Mouse (Mus musculus) intestine, embryonic 15.5 days (tissue): Measurements from ENCODE around the gene Tgm2. TPM values are rescaled to one million over a fixed set of nuclear protein-coding genes. Genes with fewer than 3 reads are reported as not detected.

ENCODE experiments used
- ATAC-seq: fragments of 200-750 bp; cut with Nextera tagmentation; 2 replicates; pipeline ENCODE4 v1.8.0; 2017; ENCODE audit warnings: moderate TSS enrichment, moderate library complexity
- H3K27ac ChIP-seq: fragments of 300-500 bp; sonication (generic); 2 replicates; pipeline ENCODE4 v1.5.1; 2015; ENCODE audit warnings: mild to moderate bottlenecking, inconsistent platforms
- H3K27me3 ChIP-seq: fragments of 300-500 bp; sonication (generic); replicated peaks from 2 replicates; pipeline ENCODE4 v1.6.1; 2015; ENCODE audit warnings: inconsistent platforms
- H3K36me3 ChIP-seq: fragments of 300-500 bp; sonication (generic); 2 replicates; pipeline ENCODE4 v1.6.1; 2015; ENCODE audit warnings: inconsistent platforms
- H3K4me1 ChIP-seq: fragments of 300-500 bp; sonication (generic); replicated peaks from 2 replicates; pipeline ENCODE4 v1.6.1; 2015; ENCODE audit warnings: inconsistent platforms
- H3K4me2 ChIP-seq: fragments of 300-500 bp; sonication (generic); replicated peaks from 2 replicates; pipeline ENCODE4 v1.6.1; 2015; ENCODE audit warnings: mild to moderate bottlenecking, inconsistent platforms
- H3K4me3 ChIP-seq: fragments of 300-500 bp; sonication (generic); replicated peaks from 2 replicates; pipeline ENCODE4 v1.5.1; 2015; ENCODE audit warnings: inconsistent platforms
- H3K9ac ChIP-seq: fragments of 300-500 bp; sonication (generic); 2 replicates; pipeline ENCODE4 v1.6.1; 2015; ENCODE audit warnings: inconsistent platforms
- H3K9me3 ChIP-seq: fragments of 300-500 bp; sonication (generic); 2 replicates; pipeline ENCODE4 v1.6.1; 2016; ENCODE audit warnings: inconsistent platforms
- WGBS: fragments of 180-500 bp; shearing (Covaris S2); methylation state at CpG from one replicate; pipeline ENCODE4 v1.1.7; 2015; 5-methylcytosine and 5-hydroxymethylcytosine counted together
- polyA plus RNA-seq: library from polyadenylated mRNA; unstranded; fragments of >200 nt; fragmentation: Nextera tagmentation; extraction: Ambion mirVana; gene quantifications from 2 replicates; pipeline ENCODE4 v1.2.1, GENCODE M21; 2015

The Tgm2 gene
- polyA plus RNA-seq, 1 experiment from 2014 or later = 83.4 TPM

DNA sequence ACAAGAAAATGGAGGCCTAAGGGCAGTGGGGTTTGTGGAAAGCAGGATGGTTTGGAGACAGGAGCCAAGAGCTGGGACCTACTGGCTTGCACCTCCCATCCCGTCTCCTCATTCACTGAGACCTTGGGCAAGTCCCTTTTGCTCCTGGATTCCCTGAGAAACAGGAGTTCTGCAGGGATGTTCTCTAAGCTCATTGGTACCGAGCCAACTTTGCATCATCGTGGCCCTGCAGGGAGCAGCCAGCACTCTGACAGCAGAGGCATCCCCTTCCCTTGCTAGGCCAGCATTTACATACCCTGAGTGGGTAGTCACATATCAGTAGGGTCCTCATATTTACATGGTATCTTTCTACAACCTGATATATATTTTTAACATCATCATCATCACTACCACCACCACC lies 25.4 kb downstream of the Tgm2 start:
- Histone ChIP-seq H3K27ac (no peak overlapping the region), H3K9me3 (no peaks in the 10 kb centered on the region), H3K4me3 (no peak overlapping the region), H3K4me2 (no peak overlapping the region), H3K36me3 (peaks cover 25% of the 10 kb centered on the region), H3K4me1 (peaks cover 24% of the 10 kb centered on the region), H3K27me3 (no peaks in the 10 kb centered on the region), H3K9ac (no peak overlapping the region)
- no peak for ATAC-seq
- WGBS = 84% methylated on average over 3 of the region's 3 CpGs

DNA sequence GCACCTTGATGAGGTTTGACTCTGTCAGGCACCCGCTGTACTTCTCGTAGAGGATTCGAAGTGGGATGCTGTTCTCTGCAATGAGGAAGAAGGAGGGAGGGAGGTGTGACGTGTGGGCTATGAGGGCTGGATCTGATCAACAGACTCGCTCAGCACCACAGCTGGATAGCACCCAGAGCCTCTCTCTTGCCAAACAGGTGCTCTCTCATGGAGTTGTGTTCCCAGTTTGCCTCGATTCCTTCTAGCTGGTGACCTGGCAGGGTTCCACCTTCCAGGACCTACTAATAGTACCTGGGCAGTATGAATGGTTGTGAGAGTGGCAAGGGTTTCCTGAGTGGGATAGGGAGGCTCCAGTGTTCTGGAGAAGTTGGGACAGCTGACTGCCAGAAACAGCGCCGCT lies 26.0 kb downstream of the Tgm2 start:
- WGBS = 86% methylated on average over 8 of the region's 8 CpGs
- Histone ChIP-seq H3K4me3 (no peak overlapping the region), H3K4me1 (peaks cover 27% of the 10 kb centered on the region), H3K27ac (no peak overlapping the region), H3K27me3 (no peaks in the 10 kb centered on the region), H3K36me3 (peaks cover 24% of the 10 kb centered on the region), H3K4me2 (no peak overlapping the region), H3K9me3 (no peaks in the 10 kb centered on the region), H3K9ac (no peak overlapping the region)
- ATAC-seq = no peak

DNA sequence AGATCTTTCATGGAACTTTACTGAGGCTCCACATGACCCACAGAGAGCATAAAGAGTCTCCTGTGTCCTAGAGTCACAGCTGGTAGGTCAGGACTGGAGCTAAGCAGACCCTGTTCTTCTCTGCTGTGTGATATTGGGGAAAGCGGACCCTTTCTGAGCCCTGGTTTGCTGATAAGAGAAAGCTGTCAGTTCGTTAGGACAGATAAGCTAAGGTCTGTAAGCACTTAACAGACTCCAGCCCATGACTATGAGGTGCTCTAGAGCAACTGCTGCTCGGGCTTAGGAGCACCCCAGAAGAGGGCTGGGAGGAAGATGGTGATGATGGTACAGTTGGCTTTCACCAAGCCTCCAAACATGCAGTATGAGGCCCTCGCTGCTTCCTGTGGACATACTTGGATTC lies 27.1 kb downstream of the Tgm2 start:
- H3K9ac ChIP-seq = no peak overlapping the region
- H3K9me3 ChIP-seq = no peaks in the 10 kb centered on the region
- peaks cover 22% of the 10 kb centered on the region for H3K36me3 ChIP-seq
- WGBS = 77% methylated on average over 4 of the region's 4 CpGs
- H3K27me3 ChIP-seq = no peaks in the 10 kb centered on the region
- H3K4me3 ChIP-seq = no peak overlapping the region
- H3K27ac ChIP-seq = no peak overlapping the region
- no peak for ATAC-seq
- peaks cover 36% of the 10 kb centered on the region for H3K4me1 ChIP-seq
- no peak overlapping the region for H3K4me2 ChIP-seq

DNA sequence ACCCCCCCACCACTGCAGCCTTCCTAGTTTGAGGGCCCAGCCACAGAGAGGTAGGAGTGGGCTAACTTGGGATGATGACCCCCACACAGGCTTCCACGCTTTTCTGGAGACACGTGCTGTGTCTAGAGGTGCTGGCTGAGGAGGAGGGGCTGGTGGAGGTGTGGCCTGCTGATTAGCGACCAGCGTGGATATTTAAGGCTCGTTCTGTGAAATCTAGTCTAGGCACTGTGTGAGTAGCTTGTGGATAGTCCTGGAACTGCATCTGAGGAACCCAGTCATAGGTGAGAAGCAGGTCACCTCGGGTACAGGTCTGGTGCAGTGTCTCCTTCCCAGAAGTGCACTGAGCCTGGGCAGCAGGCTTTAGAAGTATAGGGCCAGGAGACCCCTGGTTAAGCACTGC lies 29.6 kb downstream of the Tgm2 start:
- Histone ChIP-seq H3K27ac (0 out of 2 replicates have a peak overlapping the region, but pooled peaks have one; percentile 9), H3K36me3 (peaks cover 16% of the 10 kb centered on the region), H3K27me3 (no peaks in the 10 kb centered on the region), H3K9ac (no peak overlapping the region), H3K4me1 (peaks cover 32% of the 10 kb centered on the region), H3K4me3 (no peak overlapping the region), H3K9me3 (no peaks in the 10 kb centered on the region), H3K4me2 (no peak overlapping the region)
- 34% methylated on average over 6 of the region's 6 CpGs for WGBS
- ATAC-seq = no peak

DNA sequence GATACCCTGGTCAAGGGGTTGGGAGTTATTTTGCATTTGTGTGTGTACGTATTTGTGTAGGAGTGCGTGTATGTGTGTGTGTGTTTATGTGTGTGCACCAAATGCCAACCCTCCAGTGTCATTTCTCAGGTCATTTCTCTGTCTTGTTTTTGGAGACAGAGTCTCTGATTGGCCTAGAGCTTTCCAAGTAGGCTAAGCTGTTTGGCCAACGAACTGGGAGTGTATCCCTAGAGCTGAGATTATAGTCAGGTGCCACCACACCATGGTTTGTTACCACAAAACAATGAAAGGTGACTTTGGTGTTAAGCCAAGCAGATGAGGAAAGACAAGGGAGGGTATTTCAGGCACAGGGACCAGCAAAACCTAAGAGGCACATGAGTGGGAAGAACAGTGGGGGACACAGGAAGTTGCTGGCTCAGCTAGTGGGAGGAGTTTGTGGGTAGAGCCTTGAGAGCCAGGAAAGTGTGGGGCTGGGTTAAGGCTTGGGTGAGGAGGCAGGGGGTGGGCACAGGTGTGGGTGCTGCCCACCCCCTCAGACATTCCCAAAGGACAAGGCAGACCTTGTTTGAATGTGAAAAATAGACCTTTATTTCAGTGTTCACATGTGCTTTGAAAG lies 30.3 kb downstream of the Tgm2 start:
- no peak for ATAC-seq
- no peak overlapping the region for H3K4me2 ChIP-seq
- 90% methylated on average over 3 of the region's 3 CpGs for WGBS
- H3K36me3 ChIP-seq = peaks cover 16% of the 10 kb centered on the region
- H3K9me3 ChIP-seq = no peaks in the 10 kb centered on the region
- 0 out of 2 replicates have a peak overlapping the region, but pooled peaks have one; percentile 9 for H3K27ac ChIP-seq
- no peak overlapping the region for H3K4me3 ChIP-seq
- no peak overlapping the region for H3K9ac ChIP-seq
- H3K27me3 ChIP-seq = no peaks in the 10 kb centered on the region
- H3K4me1 ChIP-seq = peaks cover 29% of the 10 kb centered on the region

DNA sequence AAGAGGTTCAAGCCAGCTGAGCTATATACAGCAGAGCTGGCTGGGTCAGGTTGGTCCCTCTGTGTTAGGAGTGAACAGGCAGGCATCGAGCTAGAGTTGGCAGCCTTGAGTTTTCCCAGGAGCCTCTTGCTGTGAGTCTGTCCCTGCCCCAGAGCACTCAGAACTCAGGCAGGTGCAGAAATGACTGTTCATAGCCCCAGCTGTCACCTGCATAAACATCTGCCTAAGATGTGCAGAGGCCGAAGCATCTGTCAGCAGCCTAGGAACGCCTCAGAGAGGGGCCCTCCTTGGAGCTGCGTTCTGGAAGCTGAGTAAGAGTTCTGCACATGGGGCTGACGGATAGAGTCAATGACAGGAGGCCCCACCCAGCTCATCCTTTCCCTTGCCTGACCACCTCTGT lies 31.3 kb downstream of the Tgm2 start:
- Histone ChIP-seq H3K4me2 (no peak overlapping the region), H3K9me3 (no peaks in the 10 kb centered on the region), H3K4me1 (peaks cover 30% of the 10 kb centered on the region), H3K27me3 (no peaks in the 10 kb centered on the region), H3K27ac (0 out of 2 replicates have a peak overlapping the region, but pooled peaks have one; percentile 6), H3K9ac (no peak overlapping the region), H3K36me3 (peaks cover 13% of the 10 kb centered on the region; the same call in 1 of the 2 replicates), H3K4me3 (no peak overlapping the region)
- 27% methylated on average over 5 of the region's 5 CpGs for WGBS
- no peak for ATAC-seq

DNA sequence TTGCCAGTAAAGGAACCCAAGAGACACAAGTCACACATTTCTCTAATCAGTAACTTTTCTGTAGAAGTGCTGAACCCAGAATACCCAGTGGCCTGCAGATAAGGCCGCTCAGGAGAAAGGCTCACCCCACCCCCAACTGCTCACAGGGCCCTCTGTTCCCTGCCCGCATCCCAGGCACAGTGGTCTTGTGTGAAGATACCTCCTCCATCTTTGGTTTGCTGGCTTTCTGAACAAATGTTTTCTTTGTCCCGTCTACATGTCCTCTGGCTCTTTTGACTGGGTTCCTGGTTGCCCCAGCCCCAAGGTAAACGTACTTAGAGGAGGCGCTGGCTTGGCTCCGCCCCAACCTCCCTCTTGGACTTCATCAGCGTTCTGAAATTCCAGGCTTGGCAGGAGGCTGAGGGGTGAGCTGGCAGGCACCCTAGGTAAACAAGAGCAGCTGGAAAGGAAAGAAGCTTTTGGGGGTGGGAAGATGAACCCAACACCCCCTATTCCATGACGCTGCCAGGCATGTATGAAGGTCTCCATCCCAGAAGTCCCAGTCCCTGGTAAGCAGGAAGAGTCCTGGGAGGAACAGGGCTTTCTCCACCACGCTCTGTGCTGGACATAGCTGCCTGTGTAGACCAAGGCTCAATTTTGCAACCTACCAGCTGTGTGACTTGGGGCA lies 32.5 kb downstream of the Tgm2 start:
- H3K4me2 ChIP-seq = peak overlapping the region; percentile 52
- no peak overlapping the region; the same call in 1 of the 2 replicates for H3K9ac ChIP-seq
- peak; percentile 90 for ATAC-seq
- no peak overlapping the region for H3K4me3 ChIP-seq
- H3K27ac ChIP-seq = peak overlapping the region; percentile 79
- WGBS = 18% methylated on average over 9 of the region's 9 CpGs
- peaks cover 38% of the 10 kb centered on the region for H3K4me1 ChIP-seq
- no peaks in the 10 kb centered on the region for H3K9me3 ChIP-seq
- peaks cover 13% of the 10 kb centered on the region; the same call in 1 of the 2 replicates for H3K36me3 ChIP-seq
- no peaks in the 10 kb centered on the region for H3K27me3 ChIP-seq

DNA sequence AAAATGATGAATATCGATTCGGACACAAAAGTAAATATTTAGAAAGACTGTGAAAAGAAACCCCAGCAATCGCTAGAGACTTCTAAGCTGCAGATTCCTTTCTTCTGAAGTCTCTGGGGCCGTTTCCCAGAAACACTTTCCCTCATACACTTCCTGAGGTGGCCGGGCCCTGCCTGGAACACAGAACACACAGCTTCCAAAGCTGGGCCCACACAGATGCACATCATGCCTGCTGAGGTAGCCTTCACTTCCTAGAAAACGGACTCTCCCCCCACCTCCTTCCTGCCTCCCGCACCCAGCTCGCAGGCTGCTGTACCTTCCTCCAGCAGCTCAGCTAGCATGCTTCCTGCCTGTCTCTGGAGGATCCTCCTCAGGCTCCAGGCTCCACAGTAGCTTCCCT lies 36.7 kb downstream of the Tgm2 start:
- H3K27ac ChIP-seq = peak overlapping the region; percentile 91
- no peaks in the 10 kb centered on the region for H3K9me3 ChIP-seq
- no peak overlapping the region for H3K4me2 ChIP-seq
- no peak overlapping the region for H3K9ac ChIP-seq
- no peaks in the 10 kb centered on the region for H3K27me3 ChIP-seq
- no peak overlapping the region for H3K4me3 ChIP-seq
- H3K36me3 ChIP-seq = no peaks in the 10 kb centered on the region
- ATAC-seq = 0 out of 2 replicates have a peak, but pooled peaks have one; percentile 6
- WGBS = 15% methylated on average over 8 of the region's 8 CpGs
- peaks cover 40% of the 10 kb centered on the region for H3K4me1 ChIP-seq

DNA sequence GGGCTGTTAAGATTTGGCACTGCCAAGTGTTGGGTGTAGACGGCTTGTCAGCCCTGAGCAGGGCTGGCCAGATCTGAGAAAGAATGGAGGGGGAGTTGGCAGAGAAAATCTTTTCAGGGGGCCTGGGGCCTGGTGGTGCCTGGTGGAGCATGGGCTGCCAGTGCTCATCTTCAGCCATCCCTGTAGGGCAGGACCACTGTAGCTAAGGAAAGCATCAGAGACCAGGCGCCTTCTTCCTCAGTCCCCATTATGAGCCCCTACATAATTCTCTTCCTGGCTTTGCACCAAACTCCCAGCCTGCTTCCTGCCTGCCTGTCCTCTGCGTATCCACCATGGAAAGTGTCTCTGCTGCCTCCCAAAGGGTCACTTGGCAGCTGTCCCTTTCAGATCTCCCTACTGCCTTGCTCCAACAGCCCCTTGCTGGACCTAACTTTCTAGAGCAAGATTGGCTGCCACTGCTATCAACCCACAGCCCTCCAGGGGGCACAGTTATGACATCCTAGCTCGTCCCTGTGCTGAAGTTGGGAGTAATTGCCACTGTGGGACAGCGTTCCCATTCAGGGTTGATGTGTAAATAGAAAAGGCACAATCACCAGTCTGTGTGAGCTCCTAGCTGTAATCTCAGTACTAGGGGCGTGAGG lies 39.2 kb downstream of the Tgm2 start:
- Histone ChIP-seq H3K4me2 (no peak overlapping the region; the same call in 1 of the 2 replicates), H3K4me3 (no peak overlapping the region), H3K36me3 (no peaks in the 10 kb centered on the region), H3K27me3 (no peaks in the 10 kb centered on the region), H3K4me1 (peaks cover 30% of the 10 kb centered on the region), H3K9me3 (no peaks in the 10 kb centered on the region), H3K9ac (no peak overlapping the region), H3K27ac (peak overlapping the region; percentile 73)
- peak; percentile 65 for ATAC-seq
- 24% methylated on average over 6 of the region's 6 CpGs for WGBS

DNA sequence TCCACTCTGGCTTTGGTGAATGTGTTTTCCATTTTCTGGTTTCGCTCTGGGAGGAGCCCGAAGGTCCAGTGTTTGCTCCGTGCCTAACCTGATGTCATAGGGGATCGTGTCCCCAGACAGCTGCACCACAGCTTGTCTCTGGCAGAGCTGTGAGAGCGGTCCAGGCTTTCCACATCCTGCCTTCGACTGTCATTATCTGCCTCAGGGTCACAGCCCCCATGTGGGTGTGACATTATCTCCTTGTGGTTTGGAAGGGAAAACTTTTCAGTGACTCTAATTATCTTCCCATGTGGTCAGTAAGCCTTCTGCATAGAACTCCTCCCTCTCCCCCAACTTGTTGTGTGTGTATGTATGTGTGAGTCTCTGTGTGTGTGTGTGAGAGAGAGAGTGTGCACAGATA lies 40.6 kb downstream of the Tgm2 start:
- WGBS = 85% methylated on average over 6 of the region's 6 CpGs
- no peak for ATAC-seq

DNA sequence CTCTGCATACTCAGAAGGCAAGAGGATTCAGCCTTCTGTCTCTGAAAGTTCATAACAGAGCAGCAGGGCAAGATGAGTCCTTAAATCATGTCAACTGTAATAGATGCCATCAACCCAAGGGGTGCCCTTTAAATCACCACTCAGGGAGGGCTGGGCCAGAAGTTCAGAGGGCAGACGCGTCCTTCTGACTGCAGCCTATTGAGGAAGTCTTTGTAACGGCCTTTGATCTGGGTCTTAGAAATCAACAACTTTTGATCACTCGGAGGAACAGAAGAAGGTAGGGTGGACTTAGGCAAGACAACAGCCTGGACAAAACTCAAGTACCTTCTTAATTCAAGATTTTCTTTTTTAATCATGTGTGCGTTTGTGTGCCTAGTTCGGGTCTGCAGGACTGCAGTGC lies 41.3 kb downstream of the Tgm2 start:
- Histone ChIP-seq H3K27ac (no peak overlapping the region), H3K36me3 (no peaks in the 10 kb centered on the region), H3K27me3 (no peaks in the 10 kb centered on the region), H3K4me3 (no peak overlapping the region), H3K9me3 (no peaks in the 10 kb centered on the region), H3K4me1 (peaks cover 36% of the 10 kb centered on the region), H3K9ac (no peak overlapping the region), H3K4me2 (no peak overlapping the region)
- WGBS = 81% methylated on average over 6 of the region's 6 CpGs
- no peak for ATAC-seq

More for the DNA sequence above, 40.6 kb downstream of the Tgm2 start:
- H3K9ac ChIP-seq = no peak overlapping the region
- H3K36me3 ChIP-seq = no peaks in the 10 kb centered on the region
- no peak overlapping the region for H3K4me2 ChIP-seq
- no peaks in the 10 kb centered on the region for H3K9me3 ChIP-seq
- no peaks in the 10 kb centered on the region for H3K27me3 ChIP-seq
- H3K4me3 ChIP-seq = no peak overlapping the region
- H3K4me1 ChIP-seq = peaks cover 30% of the 10 kb centered on the region
- H3K27ac ChIP-seq = no peak overlapping the region

DNA sequence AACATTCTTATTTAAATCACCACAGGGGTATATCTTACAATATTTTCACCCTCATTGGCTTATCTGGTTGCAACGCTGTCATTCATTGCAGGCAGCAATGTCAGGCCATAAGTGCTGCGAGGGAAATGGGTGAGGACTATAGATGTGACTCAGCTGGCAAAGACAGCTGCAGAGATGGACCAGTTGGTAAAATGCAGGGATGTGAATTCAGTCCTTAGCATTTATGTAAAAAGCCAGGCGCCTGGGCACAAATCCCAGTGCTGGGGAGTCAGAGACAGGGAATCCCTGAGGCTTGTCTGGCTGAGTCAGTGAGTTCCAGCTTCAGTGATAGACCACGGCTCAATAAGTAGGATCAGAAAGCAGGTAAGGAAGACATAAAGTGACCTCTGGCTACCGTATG lies 44.5 kb downstream of the Tgm2 start:
- ATAC-seq = no peak
- peaks cover 14% of the 10 kb centered on the region for H3K4me1 ChIP-seq
- H3K4me3 ChIP-seq = no peak overlapping the region
- no peak overlapping the region for H3K4me2 ChIP-seq
- no peak overlapping the region for H3K27ac ChIP-seq
- 79% methylated on average over 5 of the region's 5 CpGs for WGBS
- no peaks in the 10 kb centered on the region for H3K36me3 ChIP-seq
- no peak overlapping the region for H3K9ac ChIP-seq
- H3K9me3 ChIP-seq = no peaks in the 10 kb centered on the region
- no peaks in the 10 kb centered on the region for H3K27me3 ChIP-seq
